Mouse (Mus musculus): ENCODE data around the gene Chordc1. TPM values are rescaled to one million over a fixed set of nuclear protein-coding genes. Genes with fewer than 3 reads are reported as not detected.

Chordc1 gene
- polyA plus RNA-seq, 1 experiment from 2014 or later = 25.8 TPM

GRCm38 (mm10) chr9:18293026-18293781 lies 1.3 kb downstream of the Chordc1 start:
- no peak for TF ChIP-seq EP300 (IDR thresholded peaks at IDR 0.05; ENCODE audit: low read depth)
- TF ChIP-seq CTCF (IDR thresholded peaks at IDR 0.05; ENCODE audit: low read depth) = no peak
- DNase-seq = no peak
- no peaks in the 10 kb centered on the region for H3K27me3 ChIP-seq (ENCODE audit: insufficient read depth, low read length)
- no peak for ATAC-seq
- peak overlapping the region; percentile 84 for H3K4me2 ChIP-seq (ENCODE audit: low read depth, low read length)
- H3K36me3 ChIP-seq (replicated peaks; ENCODE audit: insufficient read depth, low read length) = no peaks in the 10 kb centered on the region; the same call in 1 of the 2 replicates
- H3K27ac ChIP-seq (ENCODE audit: low read depth) = peak overlapping the region; percentile 92
- 15% methylated on average over 6 of the region's 6 CpGs for WGBS (ENCODE audit: insufficient replicate concordance)
- peak overlapping the region; percentile 98 for H3K9ac ChIP-seq (replicated peaks)
- no peaks in the 10 kb centered on the region for H3K9me3 ChIP-seq (ENCODE audit: low read length)
- peak overlapping the region; percentile 96 for H3K4me3 ChIP-seq (ENCODE audit: low read depth, low read length)
- H3K4me1 ChIP-seq (ENCODE audit: insufficient read depth) = 0 out of 2 replicates have a peak, but pooled peaks cover 6% of the 10 kb centered on the region

GRCm38 (mm10) chr9:18298301-18298700 lies 6.4 kb downstream of the Chordc1 start:
- Histone ChIP-seq H3K27ac (ENCODE audit: low read depth) (no peak overlapping the region), H3K4me1 (ENCODE audit: insufficient read depth) (0 out of 2 replicates have a peak, but pooled peaks cover 5% of the 10 kb centered on the region), H3K36me3 (replicated peaks; ENCODE audit: insufficient read depth, low read length) (peaks cover 22% of the 10 kb centered on the region), H3K4me2 (ENCODE audit: low read depth, low read length) (no peak overlapping the region), H3K4me3 (ENCODE audit: low read depth, low read length) (no peak overlapping the region), H3K9ac (replicated peaks) (no peak overlapping the region), H3K27me3 (ENCODE audit: insufficient read depth, low read length) (no peaks in the 10 kb centered on the region), H3K9me3 (ENCODE audit: low read length) (no peaks in the 10 kb centered on the region)
- ATAC-seq = no peak
- no peak for TF ChIP-seq CTCF (IDR thresholded peaks at IDR 0.05; ENCODE audit: low read depth)
- no peak for TF ChIP-seq EP300 (IDR thresholded peaks at IDR 0.05; ENCODE audit: low read depth)
- no peak for DNase-seq
- WGBS (ENCODE audit: insufficient replicate concordance) = 72% methylated on average over 6 of the region's 6 CpGs

GRCm38 (mm10) chr9:18319990-18320389 lies 28.1 kb downstream of the Chordc1 start:
- Histone ChIP-seq H3K4me1 (ENCODE audit: insufficient read depth) (no peaks in the 10 kb centered on the region), H3K4me2 (ENCODE audit: low read depth, low read length) (no peak overlapping the region), H3K27ac (ENCODE audit: low read depth) (no peak overlapping the region), H3K36me3 (replicated peaks; ENCODE audit: insufficient read depth, low read length) (peaks cover 8% of the 10 kb centered on the region; the same call in 1 of the 2 replicates), H3K9ac (replicated peaks) (no peak overlapping the region), H3K4me3 (ENCODE audit: low read depth, low read length) (no peak overlapping the region), H3K27me3 (ENCODE audit: insufficient read depth, low read length) (no peaks in the 10 kb centered on the region), H3K9me3 (ENCODE audit: low read length) (no peaks in the 10 kb centered on the region)
- TF ChIP-seq CTCF (IDR thresholded peaks at IDR 0.05; ENCODE audit: low read depth) (no peak), EP300 (IDR thresholded peaks at IDR 0.05; ENCODE audit: low read depth) (no peak)
- DNase-seq (no peak), ATAC-seq (no peak)
- 87% methylated on average over 3 of the region's 3 CpGs for WGBS (ENCODE audit: insufficient replicate concordance)

Other genes starting within 250 kb of the Chordc1 start
- gene Naalad2, start 110.9 kb downstream of the Chordc1 start, polyA plus RNA-seq (2015; fragmentation: Nextera tagmentation; extraction: Ambion mirVana) = 0.54 and 0.60 TPM in 2 replicates
- not detected in 2 replicates for gene Ubtfl1, start 112.3 kb downstream of the Chordc1 start, polyA plus RNA-seq (2015; fragmentation: Nextera tagmentation; extraction: Ambion mirVana)
- gene Mbd3l2, start 138.5 kb downstream of the Chordc1 start, polyA plus RNA-seq (2015; fragmentation: Nextera tagmentation; extraction: Ambion mirVana) = not detected in 2 replicates
- 0.38 and 0.55 TPM in 2 replicates for gene Zfp558, start 186.1 kb downstream of the Chordc1 start, polyA plus RNA-seq (2015; fragmentation: Nextera tagmentation; extraction: Ambion mirVana)
- gene Mbd3l1, start 186.2 kb downstream of the Chordc1 start, polyA plus RNA-seq (2015; fragmentation: Nextera tagmentation; extraction: Ambion mirVana) = not detected in 2 replicates

Measured in liver, postnatal 0 days (tissue).